Mouse (Mus musculus): ENCODE measurements around the gene Unc50. TPM values are rescaled to one million over a fixed set of nuclear protein-coding genes. Genes with fewer than 3 reads are reported as not detected.

Gene Unc50
- polyA plus RNA-seq, 1 experiment from 2014 or later = 115 TPM

DNA sequence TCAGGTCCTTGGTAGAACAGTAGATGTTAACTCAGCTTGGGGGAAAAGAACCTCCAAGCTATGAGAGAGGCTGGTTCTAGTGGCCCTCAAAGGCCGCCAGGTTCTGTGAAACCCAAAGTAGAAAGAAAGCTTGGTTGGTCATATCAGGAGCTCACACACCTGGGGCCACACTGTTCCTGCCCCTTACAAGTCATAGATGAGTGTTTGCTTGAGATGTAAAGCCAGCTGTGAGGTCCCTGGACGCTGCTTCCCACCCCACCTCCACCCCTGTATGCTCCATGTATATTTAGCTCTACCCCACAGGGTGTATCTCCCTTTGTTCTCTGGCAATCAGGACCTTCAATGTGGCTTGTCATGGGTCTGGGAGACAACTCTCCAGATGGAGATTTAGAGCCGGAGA is 21.3 kb upstream of the Unc50 start:
- WGBS = 82% methylated on average over 3 of the region's 3 CpGs
- H3K9ac ChIP-seq = no peak overlapping the region
- H3K4me1 ChIP-seq = no peaks in the 10 kb centered on the region
- no peaks in the 10 kb centered on the region for H3K27me3 ChIP-seq
- H3K9me3 ChIP-seq = no peaks in the 10 kb centered on the region
- no peak overlapping the region for H3K4me3 ChIP-seq
- H3K36me3 ChIP-seq = no peaks in the 10 kb centered on the region
- no peak overlapping the region for H3K27ac ChIP-seq
- no peak for ATAC-seq (ENCODE audit: insufficient number of reproducible peaks, insufficient read depth, low FRiP score, low TSS enrichment)
- H3K4me2 ChIP-seq (replicated peaks) = no peak overlapping the region

DNA sequence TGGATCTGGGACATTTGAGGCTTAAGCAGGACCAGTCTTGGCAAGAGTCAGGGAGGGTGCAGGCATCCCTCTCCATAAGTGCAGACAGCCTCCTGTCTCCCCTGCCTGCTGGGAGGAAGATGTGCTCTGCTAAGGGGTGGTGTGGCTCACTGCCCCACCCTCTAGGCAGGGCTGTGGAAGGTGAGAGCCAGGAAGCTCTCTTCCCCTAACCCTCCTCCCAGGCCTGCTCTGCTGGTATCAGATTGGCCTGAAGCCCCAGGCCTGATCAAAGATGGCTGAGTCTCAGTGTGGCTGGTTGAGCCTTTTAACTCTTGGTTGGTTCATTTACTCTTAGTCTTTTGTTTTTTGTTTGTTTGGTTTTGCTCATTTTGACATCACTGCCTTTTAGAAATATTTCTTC is 20.3 kb upstream of the Unc50 start:
- Histone ChIP-seq H3K27ac (no peak overlapping the region), H3K4me3 (no peak overlapping the region), H3K4me1 (no peaks in the 10 kb centered on the region)

DNA sequence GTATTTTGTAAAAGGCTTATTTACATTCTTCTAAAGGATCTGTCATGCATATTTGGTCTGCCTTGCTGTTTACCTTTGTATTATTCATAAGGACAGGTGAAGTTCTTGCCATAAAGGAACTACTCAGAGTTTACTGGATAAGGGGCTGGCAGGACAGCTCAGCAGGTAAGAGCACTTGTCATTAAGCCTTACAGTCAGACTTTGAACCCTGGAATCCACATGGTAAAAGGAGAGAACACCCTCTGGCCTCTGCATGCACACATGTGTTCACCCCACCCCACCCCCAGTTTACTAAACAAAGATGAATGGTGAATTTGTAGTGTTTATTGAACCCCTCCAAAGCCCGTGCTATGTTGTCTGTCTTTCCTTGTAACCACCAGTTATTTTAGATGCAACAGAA is 14.5 kb upstream of the Unc50 start:
- H3K27me3 ChIP-seq = no peaks in the 10 kb centered on the region
- H3K36me3 ChIP-seq = peaks cover 33% of the 10 kb centered on the region
- no peak overlapping the region for H3K27ac ChIP-seq
- H3K4me3 ChIP-seq = no peak overlapping the region
- no peak for ATAC-seq (ENCODE audit: insufficient number of reproducible peaks, insufficient read depth, low FRiP score, low TSS enrichment)
- H3K9ac ChIP-seq = no peak overlapping the region
- no peaks in the 10 kb centered on the region for H3K4me1 ChIP-seq
- WGBS = 79% methylated on average over 1 of the region's 1 CpGs
- no peaks in the 10 kb centered on the region for H3K9me3 ChIP-seq
- no peak overlapping the region for H3K4me2 ChIP-seq (replicated peaks)

More for the DNA sequence above, 20.3 kb upstream of the Unc50 start:
- Histone ChIP-seq H3K4me2 (replicated peaks) (no peak overlapping the region), H3K9ac (no peak overlapping the region), H3K9me3 (no peaks in the 10 kb centered on the region), H3K36me3 (no peaks in the 10 kb centered on the region), H3K27me3 (no peaks in the 10 kb centered on the region)
- no peak for ATAC-seq (ENCODE audit: insufficient number of reproducible peaks, insufficient read depth, low FRiP score, low TSS enrichment)

DNA sequence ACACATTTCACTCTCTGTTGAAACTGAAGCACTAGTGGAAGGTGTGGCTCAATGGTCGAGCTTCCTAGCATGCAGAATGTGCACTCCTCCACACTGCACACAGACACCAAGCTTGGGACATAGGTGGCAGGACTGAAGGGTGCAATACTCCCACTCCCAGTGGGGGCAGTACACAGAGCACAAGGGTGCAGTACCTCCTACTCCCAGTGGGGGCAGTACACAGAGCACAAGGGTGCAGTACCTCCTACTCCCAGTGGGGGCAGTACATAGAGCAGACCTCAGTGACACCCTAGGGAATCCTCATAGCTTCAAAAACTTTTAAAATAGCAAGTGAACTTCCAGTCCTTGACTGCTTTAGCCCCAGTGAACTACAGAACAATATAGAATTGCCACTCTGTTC is 10.5 kb upstream of the Unc50 start:
- no peaks in the 10 kb centered on the region for H3K4me1 ChIP-seq
- no peak overlapping the region for H3K4me3 ChIP-seq
- H3K27ac ChIP-seq = no peak overlapping the region
- no peaks in the 10 kb centered on the region for H3K27me3 ChIP-seq
- no peak overlapping the region for H3K9ac ChIP-seq
- no peak for ATAC-seq (ENCODE audit: insufficient number of reproducible peaks, insufficient read depth, low FRiP score, low TSS enrichment)
- 92% methylated on average over 1 of the region's 1 CpGs for WGBS
- H3K9me3 ChIP-seq = peaks cover 4% of the 10 kb centered on the region; the same call in 1 of the 2 replicates
- H3K4me2 ChIP-seq (replicated peaks) = no peak overlapping the region
- peaks cover 41% of the 10 kb centered on the region for H3K36me3 ChIP-seq

DNA sequence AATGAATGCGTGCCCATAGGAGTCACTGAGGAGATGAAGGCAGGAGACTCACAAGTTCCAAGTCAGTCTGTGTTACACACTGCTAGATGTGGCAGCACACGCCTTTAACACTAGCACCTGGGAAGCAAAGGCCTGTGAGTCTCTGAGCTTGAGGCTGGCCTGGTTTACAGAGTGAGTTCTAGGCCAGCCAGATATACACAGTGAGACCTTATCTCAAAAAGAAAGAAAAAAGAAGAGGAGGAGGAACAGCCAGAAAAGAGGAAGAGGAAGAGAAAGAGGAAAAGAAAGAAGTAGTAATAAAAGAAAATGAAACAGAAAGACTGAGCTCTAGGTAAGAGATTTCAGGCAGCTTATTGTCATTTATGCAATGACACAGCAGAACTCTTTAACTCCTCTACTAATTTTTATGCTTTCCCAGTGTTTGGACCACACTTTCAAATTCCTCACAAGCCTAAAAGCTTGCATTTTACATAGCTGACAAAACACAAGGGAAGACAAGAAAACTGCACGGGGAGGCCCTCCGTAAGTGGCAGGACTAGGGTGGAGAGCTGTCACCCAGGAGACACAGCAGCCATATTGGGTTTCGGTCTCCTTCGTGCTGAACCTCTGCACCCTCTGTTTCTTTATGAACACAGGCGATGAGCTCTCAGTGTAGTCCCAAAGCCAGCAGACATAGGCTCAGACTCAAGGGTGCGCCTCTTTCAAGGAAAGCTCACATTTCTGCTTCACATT is 2.6 kb upstream of the Unc50 start:
- no peak overlapping the region for H3K27ac ChIP-seq
- no peak overlapping the region for H3K4me3 ChIP-seq
- peaks cover 4% of the 10 kb centered on the region; the same call in 1 of the 2 replicates for H3K9me3 ChIP-seq
- H3K4me2 ChIP-seq (replicated peaks) = no peak overlapping the region
- ATAC-seq (ENCODE audit: insufficient number of reproducible peaks, insufficient read depth, low FRiP score, low TSS enrichment) = no peak
- peaks cover 35% of the 10 kb centered on the region for H3K36me3 ChIP-seq
- no peaks in the 10 kb centered on the region for H3K27me3 ChIP-seq
- H3K4me1 ChIP-seq = peaks cover 22% of the 10 kb centered on the region
- WGBS = 93% methylated on average over 8 of the region's 8 CpGs
- H3K9ac ChIP-seq = no peak overlapping the region

DNA sequence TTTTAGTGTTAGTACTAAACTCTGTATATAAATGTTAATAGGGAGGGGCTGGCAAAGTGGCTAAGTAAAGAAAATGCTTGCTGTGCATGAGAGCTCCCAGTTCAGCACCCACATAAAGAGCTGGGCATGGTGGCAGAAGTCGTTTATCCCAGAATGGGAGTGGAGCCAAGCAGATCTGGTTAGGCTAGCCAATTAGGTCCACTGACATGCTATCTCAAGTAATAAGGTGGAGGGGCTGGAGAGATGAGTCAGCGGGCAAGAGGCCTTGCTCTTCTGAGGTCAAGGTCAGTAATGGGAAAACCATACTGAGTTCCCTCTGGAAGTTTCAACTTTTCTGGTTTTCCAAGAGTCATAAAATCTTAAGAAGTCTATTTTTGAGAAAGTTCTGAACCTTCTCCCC is 1.0 kb upstream of the Unc50 start:
- 73% methylated on average over 2 of the region's 2 CpGs for WGBS
- Histone ChIP-seq H3K9me3 (peaks cover 4% of the 10 kb centered on the region; the same call in 1 of the 2 replicates), H3K36me3 (peaks cover 48% of the 10 kb centered on the region), H3K4me1 (peaks cover 23% of the 10 kb centered on the region), H3K27me3 (no peaks in the 10 kb centered on the region), H3K27ac (no peak overlapping the region), H3K4me3 (peak overlapping the region; percentile 91), H3K9ac (no peak overlapping the region), H3K4me2 (replicated peaks) (peak overlapping the region; percentile 74)
- no peak for ATAC-seq (ENCODE audit: insufficient number of reproducible peaks, insufficient read depth, low FRiP score, low TSS enrichment)

DNA sequence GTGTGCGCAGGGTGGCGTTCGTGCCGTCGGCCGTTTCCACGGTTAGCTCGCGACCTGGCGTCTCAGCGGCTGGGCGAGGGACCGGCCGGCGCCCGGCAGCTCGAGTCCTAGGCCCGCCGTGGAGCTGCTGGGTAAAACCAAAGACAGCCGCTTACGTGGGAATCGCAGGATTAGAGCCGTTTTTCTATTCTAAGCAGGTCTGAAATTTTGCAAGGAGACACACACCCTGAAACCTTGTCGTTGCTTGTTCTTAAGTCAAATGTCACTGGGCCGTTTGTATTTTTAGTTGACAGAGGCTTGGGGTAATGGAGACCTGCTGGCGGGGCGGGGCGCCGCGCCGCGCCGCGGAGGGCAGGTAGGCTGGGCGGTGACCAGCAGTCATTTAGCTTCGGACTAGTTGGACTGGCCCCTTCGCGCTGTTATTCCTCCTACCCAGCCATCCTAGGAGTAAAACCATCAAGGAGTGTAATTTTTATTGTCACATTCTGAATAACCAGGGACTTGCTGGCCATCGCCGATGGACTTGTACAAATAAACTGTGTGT is 430 bp downstream of the Unc50 start:
- no peak; the same call in 1 of the 2 replicates for ATAC-seq (ENCODE audit: insufficient number of reproducible peaks, insufficient read depth, low FRiP score, low TSS enrichment)
- peak overlapping the region; percentile 91 for H3K4me3 ChIP-seq
- H3K9me3 ChIP-seq = no peaks in the 10 kb centered on the region
- WGBS = 2% methylated on average over 38 of the region's 40 CpGs
- H3K27ac ChIP-seq = peak overlapping the region; percentile 47; the same call in 1 of the 2 replicates
- no peaks in the 10 kb centered on the region for H3K27me3 ChIP-seq
- peaks cover 47% of the 10 kb centered on the region for H3K36me3 ChIP-seq
- H3K4me1 ChIP-seq = peaks cover 23% of the 10 kb centered on the region
- H3K9ac ChIP-seq = peak overlapping the region; percentile 91
- peak overlapping the region; percentile 74 for H3K4me2 ChIP-seq (replicated peaks)

DNA sequence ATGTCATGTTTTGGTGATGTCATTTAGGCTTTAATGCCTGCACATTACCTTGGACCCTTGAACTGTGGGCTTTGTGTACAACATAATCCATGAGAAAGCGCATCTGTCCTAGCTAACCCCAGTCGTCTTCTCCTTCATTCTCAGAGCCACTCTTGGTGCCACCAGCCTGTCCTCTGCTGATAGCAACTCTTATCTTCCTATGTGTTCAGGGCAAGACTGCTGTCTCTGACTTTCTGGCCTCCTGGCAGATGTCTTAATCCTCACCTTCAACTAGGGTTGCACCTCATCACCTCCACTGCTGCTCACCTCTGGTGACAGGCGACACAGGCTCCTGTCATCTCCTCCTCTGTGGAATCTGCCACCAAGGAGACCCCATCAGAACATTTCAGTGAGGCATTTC is 6.5 kb downstream of the Unc50 start:
- Histone ChIP-seq H3K27me3 (no peaks in the 10 kb centered on the region), H3K4me2 (replicated peaks) (no peak overlapping the region), H3K9me3 (no peaks in the 10 kb centered on the region), H3K4me3 (no peak overlapping the region), H3K9ac (no peak overlapping the region), H3K36me3 (peaks cover 72% of the 10 kb centered on the region), H3K4me1 (peaks cover 10% of the 10 kb centered on the region), H3K27ac (no peak overlapping the region)
- no peak for ATAC-seq (ENCODE audit: insufficient number of reproducible peaks, insufficient read depth, low FRiP score, low TSS enrichment)
- WGBS = 92% methylated on average over 3 of the region's 3 CpGs

DNA sequence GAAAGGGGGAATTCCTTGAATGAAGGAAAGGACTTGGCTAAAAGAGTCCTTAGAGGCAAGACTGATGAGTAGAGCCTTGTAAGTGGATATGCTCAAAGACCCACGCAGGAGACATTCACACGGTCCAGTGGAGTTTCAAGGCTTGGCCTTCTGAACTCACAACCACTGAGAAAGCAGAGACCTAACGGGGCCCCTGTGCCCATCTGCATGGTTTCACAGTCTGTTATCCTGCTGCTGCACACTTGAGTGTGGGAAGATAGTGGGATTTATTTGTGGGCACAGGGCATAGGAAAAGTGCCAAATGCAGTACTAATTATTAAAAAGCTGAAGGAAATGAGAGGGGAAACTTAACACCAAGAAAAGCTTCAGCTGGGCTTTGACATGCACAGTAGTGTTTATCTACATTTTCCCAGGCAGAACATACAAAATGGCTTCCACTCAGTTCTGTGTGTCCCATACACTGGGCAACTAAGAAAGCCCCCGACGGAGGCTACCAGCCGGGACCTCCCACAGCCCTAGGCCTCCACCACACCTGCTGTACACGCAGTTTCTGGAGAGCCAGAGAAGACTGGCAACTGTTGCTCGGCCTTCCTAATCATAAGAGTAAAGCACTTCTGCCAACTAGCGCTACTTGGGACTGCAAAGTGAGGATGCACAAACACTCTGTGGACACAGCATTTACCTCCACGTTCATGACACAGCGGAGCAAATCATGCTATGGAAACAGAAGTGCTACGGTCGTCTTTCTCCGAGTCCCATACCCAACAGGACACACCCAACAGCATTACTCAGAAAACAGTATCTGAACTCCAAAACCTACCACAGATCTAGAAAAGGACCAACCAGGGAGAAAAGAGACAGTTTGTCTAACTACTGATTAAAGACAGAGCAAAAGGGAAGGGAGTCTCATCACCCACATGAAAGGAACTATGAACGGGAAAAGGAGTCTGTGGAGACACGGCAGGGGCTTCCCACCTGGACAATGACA is 13.2 kb downstream of the Unc50 start:
- WGBS = 92% methylated on average over 16 of the region's 16 CpGs
- Histone ChIP-seq H3K4me2 (replicated peaks) (no peak overlapping the region), H3K9me3 (no peaks in the 10 kb centered on the region), H3K4me3 (no peak overlapping the region), H3K36me3 (peaks cover 19% of the 10 kb centered on the region), H3K9ac (no peak overlapping the region), H3K27me3 (no peaks in the 10 kb centered on the region), H3K4me1 (no peaks in the 10 kb centered on the region), H3K27ac (no peak overlapping the region)
- ATAC-seq (ENCODE audit: insufficient number of reproducible peaks, insufficient read depth, low FRiP score, low TSS enrichment) = no peak

DNA sequence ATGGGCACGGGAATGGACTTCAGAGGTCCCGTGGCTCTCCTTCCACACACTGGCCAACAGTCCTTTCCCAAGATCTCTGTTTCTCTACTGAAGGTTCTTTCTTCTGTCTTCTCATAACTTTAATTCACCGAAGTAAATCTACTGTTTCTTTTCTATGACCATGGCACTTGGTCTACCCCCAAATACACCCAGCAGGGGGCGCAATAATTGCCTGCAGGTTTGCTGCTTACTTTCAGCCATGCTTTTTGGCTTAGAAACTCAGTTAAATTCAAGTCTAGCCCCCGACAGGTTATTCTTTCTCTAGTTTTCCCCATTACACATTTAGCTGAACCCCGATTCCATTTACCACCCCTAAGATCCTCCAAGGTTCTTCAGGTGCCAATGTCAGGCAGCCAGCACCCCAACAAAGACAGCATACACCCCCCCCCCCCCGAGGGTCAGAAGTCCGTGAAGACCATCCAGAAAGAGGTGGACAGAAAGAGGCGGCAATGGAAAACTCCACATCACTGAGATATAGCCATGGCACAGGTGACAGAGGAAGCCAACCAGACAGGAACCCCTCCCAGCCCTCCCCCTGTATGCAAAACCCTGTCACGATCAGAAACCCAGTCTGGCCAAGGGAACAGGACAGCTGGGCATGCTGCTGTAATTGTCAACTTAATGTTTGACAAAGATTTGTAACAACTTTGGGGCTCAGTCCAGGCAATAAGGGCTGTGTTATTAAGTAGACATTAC is 18.6 kb downstream of the Unc50 start:
- no peaks in the 10 kb centered on the region for H3K36me3 ChIP-seq
- no peak overlapping the region for H3K9ac ChIP-seq
- H3K9me3 ChIP-seq = no peaks in the 10 kb centered on the region
- no peak overlapping the region for H3K4me2 ChIP-seq (replicated peaks)
- no peak overlapping the region for H3K27ac ChIP-seq
- ATAC-seq (ENCODE audit: insufficient number of reproducible peaks, insufficient read depth, low FRiP score, low TSS enrichment) = no peak
- 78% methylated on average over 10 of the region's 10 CpGs for WGBS
- H3K27me3 ChIP-seq = no peaks in the 10 kb centered on the region
- no peaks in the 10 kb centered on the region for H3K4me1 ChIP-seq
- no peak overlapping the region for H3K4me3 ChIP-seq

DNA sequence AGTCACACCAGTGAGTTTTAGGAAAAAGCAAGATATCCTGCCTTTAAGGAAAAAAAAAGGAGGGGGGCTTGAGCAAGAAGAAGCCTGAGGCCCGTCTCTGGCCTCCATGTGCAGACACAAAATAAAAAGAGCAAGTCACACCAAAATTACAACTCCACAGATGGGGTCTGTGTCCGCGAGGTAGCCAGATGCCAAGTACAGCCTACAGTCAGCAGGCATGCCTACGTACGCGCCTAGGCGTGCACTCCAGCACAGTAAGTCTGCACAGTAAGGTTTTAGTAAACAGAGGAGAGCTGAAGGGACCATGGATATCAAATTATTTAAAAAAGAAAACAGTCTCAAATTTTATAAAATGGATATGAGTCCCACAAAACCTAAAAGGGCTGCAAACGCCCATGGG is 21.3 kb downstream of the Unc50 start:
- WGBS = 89% methylated on average over 8 of the region's 8 CpGs
- H3K36me3 ChIP-seq = no peaks in the 10 kb centered on the region
- no peak overlapping the region for H3K4me3 ChIP-seq
- no peaks in the 10 kb centered on the region for H3K9me3 ChIP-seq
- ATAC-seq (ENCODE audit: insufficient number of reproducible peaks, insufficient read depth, low FRiP score, low TSS enrichment) = no peak
- H3K27ac ChIP-seq = no peak overlapping the region
- H3K4me2 ChIP-seq (replicated peaks) = no peak overlapping the region
- no peaks in the 10 kb centered on the region for H3K27me3 ChIP-seq
- no peaks in the 10 kb centered on the region for H3K4me1 ChIP-seq
- H3K9ac ChIP-seq = no peak overlapping the region

Data from embryonic facial prominence, embryonic 12.5 days (tissue).